Mouse (Mus musculus) gastrocnemius, postnatal 4 days (tissue): ENCODE measurements around the gene Nfkb2. TPM values are rescaled to one million over a fixed set of nuclear protein-coding genes. Genes with fewer than 3 reads are reported as not detected.

ENCODE experiments used
- DNase-seq, 2 experiments: peaks; one replicate each; pipeline ENCODE4 v3.0.0; 2021 to 2022; ENCODE audit warnings: low spot score in 2 of 2, mixed read lengths in 2 of 2
- long read RNA-seq, 2 experiments: library from polyadenylated mRNA; stranded (forward); transcript quantifications; one replicate each; pipeline ENCODE4 v2.0.0; 2021
- total RNA-seq, 2 experiments: library from RNA; stranded (reverse); gene quantifications; 2 replicates each; pipeline ENCODE4 v1.2.3; 2021

Nfkb2 gene
- 10 to 100 TPM; 19.0 to 20.2 TPM for total RNA-seq
- long read RNA-seq, experiment 1, transcript Nfkb2-202 (22 exons, 3,141 nt), result minor isoform, 5 of 30 reads
- long read RNA-seq, experiment 1, transcript Nfkb2-201 (23 exons, 2,979 nt), result major isoform, 16 of 30 reads
- long read RNA-seq, experiment 1, partial matches to known transcripts, result 6 of 30 reads
- long read RNA-seq, experiment 1, other reads (novel, unspliced or antisense), result 2 of 30 reads
- long read RNA-seq, experiment 2, transcript Nfkb2-202 (22 exons, 3,141 nt), result minor isoform, 15 of 49 reads
- long read RNA-seq, experiment 2, transcript Nfkb2-201 (23 exons, 2,979 nt), result major isoform, 21 of 49 reads
- long read RNA-seq, experiment 2, partial matches to known transcripts, result 7 of 49 reads
- long read RNA-seq, experiment 2, other reads (novel, unspliced or antisense), result 6 of 49 reads

DNA sequence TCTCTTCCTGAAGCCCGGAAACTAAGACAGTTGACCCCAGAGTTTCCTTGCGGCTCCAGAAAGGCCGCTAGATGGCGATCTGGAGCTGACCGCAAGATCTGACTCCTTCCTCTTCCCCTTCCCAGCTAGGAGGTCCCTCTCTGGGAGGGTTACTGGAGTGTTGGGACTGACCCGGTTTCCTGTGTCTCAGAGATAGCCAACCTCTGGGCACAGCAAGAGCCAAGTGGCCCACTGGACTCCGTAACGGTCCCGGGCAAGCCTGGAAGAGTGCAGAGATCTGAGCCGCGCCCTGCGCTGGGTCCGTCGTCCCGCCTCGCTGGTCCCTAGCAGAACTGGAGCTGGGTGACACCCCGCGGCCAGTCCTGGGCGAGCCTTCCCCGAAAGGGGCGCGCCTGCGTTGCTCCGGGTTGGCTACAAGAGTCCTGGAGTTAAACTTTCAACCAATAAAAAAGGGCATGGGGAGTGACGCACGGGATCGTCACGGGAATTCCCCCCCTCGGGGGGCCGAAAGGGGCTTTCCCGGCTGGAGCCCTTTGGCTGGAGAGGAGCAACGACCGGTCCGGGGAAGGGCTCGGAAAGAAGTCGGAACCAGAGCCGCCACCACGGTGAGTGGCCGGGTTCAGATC lies at the start of gene Nfkb2:
Nfkb2 (plus strand) TSS at position 105 of the 626 bp plus-strand sequence.
- peak; percentile 87 to 94 for DNase-seq

DNA sequence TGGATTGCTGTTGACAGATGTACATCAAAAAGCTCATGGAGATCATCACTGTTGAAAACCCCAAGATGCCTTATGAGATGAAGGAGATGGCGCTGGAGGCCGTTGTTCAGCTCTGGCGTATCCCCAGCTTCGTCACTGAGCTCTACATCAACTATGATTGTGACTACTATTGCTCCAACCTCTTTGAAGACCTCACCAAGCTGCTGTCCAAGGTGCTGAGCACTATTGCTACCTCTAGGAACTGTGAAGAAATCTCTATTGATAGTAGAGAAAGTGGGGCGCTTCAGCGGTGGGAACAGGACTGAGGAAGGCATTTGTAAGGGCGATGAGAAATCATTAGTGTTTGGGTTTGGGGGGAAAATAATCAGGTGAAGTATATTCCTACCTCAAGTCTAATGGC lies 39.4 kb upstream of the Nfkb2 start:
- no peak for DNase-seq

DNA sequence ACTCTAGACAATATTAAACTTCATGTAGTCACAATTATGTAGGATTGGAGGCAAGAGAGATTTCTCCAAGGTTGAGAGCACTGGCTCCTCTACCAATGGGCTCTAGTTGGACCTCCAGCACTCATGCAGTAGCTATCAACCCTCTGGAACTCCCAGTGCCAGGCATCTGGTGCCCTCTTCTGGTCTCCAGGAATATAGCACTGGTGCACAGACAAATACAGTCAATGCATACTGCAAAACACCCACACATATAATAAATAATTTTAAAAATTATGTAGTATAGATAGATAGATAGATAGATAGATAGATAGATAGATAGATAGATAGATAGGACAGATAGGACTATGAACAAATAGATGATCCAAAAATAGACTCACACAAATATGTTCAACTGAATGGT lies 28.8 kb upstream of the Nfkb2 start:
- no peak for DNase-seq

DNA sequence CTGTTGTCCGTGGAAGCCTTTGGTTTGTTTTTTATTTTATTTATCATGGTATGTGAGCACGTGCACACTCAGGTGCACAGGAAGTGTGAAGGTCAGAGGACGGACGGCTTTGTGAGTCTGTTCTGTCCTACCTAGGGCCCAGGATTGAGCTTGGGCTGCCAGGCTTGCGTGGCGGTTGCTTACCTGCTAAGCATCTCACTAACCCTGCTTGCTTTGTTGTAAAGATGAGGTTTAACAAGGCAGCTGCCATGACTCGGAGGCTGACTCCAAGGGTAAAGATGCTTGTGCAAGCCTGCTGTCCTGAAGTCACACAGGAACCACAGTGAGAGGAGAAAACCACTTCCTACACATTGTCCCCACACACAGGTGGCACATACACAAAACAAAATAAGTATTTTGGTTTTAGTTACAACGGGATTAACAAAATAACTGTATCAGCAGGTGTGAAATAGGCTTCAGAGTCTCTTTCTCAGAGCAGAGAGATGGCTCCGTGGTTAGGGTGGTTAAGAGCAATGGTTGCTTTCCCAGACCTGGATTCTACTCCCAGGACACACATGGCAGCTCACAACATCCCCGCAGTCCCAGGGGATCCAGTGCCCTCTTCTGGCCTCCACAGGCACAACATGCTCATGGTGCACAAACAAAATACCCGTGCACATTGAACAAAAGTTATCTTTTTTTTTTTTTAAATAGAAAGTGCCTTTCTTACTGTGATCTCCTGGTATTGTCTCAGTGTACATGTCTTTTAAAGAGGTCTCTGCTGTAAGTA lies 21.9 kb upstream of the Nfkb2 start:
- no peak for DNase-seq

DNA sequence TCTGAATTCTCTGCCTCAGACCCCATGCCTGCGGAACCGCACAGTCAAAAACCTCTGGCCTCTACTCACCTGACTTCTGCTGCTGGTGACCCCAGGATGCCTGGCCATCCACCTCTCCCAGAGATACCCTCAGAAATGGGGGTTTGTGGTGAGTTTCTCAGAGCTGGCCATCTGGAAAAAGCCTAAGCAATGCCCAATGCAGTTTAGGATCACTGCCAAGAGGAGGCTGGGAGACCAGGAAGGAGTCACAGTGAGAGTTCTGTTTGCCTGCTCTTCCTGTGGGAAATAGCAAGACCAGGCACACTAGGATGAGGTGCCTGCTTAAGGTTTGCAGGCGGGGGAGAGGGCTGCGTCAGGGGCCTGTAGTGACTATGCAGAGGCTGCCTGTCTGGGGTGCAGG lies 19.4 kb upstream of the Nfkb2 start:
- no peak for DNase-seq

DNA sequence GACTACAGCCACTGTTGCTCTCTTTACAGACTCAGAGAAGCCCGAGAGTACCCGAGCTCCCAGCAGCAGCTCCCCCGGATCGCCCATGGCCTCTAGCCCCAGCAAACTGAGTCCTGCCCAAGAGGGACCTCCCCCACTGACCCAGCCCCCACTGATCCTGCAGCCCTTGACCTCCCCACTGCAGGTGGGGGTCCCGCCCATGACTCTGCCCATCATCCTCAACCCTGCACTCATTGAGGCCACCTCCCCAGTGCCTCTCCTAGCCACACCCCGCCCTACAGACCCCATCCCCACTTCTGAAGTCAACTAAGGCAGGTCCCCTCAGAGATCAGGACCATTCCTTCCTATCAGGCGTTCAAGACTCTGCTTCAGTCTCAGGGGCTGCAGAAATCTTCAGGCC lies 18.5 kb upstream of the Nfkb2 start:
- DNase-seq, result peak in 1 of 2 experiments; percentile 13

DNA sequence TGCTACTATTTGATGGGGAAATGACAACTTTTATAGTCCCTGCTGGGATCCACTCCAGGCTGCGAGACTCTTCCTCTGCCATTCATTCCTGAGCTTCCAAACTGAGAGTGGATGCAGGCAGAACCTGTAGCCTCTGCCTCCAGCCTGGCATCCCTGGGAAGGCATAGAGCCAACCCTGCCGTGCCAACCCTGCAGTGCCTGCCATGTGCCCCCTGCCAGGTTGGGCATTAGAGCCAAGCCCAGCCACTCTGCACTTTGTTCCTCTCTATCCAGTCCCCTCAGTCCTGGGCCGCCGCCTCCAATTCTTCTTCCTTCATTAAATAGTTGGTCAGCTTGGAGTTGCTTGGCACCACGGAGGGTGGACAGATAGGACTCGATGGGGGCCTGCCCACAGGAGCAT lies 18.1 kb upstream of the Nfkb2 start:
- peak in 1 of 2 experiments; percentile 17 for DNase-seq

DNA sequence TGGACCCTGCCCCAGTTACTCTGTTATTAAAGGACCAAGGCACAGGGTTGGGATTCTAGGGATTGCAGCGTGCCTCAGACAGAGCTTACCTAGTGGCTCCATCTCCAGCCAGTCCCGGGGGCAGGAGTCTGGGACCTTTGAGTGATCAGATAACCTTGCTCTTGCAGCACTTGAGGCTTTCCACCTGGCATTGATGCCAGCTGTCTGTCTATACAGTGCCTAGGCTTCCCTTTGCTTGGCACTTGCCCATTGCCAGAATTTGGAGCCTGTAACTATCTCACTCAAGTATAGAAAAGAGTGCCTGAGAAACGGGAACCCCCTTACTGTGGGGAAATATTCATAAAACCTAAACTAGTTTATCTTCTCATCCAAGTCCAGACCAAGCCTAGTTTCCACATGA lies 17.2 kb upstream of the Nfkb2 start:
- DNase-seq, result peak in 1 of 2 experiments; percentile 4

DNA sequence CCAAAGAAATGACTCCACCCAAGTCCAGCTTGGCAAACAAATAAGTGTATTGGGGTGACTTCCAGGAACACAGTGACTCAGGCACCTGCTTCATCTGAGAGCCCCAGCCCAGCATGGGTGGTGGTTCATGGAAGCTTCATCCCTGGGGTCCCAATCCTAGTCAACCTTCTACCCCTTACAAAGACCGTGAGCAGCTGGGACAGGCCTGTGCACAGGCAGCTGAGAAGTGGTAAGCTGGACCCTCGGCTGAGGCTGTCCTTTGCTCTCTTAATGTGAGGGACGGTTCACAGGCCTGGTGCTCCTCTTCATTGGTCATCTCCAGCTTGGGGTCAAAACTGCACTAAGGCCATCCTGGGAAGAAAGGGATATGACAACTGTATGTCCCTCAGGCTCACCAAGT lies 16.6 kb upstream of the Nfkb2 start:
- no peak for DNase-seq

DNA sequence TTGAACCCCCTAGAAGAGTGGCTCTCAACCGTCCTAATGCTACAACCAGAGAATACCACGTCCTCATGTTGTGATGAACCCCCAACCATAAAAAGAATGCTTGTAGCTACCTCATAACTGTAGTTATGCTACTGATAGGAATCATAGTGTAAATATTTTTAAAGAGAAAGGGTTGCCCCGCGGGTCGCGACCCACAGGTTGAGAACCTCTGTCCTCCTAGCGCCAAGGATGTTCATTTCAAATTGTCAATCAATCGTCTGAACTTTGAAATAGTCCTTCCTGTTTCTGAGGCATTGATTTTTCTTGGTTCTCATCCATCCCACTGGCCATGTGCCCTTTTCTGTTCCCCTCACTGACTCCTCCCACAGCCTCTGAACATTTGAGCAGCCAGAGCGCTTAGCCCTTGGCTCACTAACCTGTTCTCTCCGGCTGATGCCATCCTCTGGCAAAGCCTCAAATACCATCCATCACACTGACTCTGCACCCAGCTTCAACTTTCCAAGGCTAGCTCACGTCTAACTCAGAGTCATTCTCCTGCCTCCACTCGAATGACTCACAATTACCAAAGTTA lies 13.5 kb upstream of the Nfkb2 start:
- DNase-seq, result no peak

DNA sequence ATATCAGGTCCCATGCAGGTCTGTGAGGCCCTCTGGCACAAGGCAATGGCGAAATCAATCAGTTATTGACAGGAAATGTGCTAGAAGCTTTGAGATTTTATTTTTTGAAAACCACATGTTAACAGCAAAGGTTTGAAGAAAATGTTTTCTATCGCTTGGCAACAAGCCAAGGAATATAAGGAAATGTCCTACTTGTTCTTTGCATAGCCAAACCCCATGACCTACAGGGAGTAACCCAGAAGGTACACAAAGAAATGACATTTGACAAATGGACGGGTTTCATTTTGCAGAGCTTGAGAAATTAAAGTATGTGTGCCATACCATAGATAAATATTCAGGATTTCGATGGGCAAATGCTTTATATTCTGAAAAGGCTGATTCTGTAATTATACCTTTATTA lies 7.2 kb upstream of the Nfkb2 start:
- DNase-seq, result no peak

DNA sequence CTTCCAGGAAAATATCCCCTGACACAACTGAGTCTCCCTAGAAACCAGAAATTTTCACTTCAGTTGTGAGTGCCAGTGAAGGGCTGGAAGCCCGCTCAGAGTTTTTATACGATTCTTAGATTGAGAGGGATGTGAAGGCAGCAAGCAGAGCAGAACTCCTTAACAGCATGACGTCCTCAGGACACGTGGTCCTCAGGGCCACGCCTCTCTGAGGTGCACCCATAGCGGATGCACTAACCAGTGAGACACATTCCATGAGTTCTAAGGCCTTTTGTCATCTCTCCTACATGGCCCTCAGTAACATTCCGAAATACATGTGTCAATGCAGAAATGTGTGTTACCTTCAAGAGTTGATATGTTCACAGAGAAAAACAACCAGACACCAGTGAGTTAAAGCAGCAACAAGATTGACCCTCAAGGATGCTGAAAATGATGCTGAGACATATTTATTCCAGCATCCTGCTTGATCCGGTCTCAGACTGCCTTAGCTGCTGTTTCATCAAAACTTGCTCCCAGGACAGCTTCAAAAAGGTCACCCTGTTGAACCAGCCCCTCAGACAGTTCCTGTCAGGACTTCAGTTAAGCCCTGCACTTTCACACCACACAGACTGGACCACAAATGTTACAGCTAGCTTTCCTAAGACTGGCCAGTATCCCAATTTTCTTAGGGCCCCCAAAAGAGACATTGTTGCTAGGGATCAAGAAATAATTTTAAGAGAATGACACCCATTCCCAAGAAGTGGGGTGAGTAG lies 3.6 kb upstream of the Nfkb2 start:
- no peak for DNase-seq

DNA sequence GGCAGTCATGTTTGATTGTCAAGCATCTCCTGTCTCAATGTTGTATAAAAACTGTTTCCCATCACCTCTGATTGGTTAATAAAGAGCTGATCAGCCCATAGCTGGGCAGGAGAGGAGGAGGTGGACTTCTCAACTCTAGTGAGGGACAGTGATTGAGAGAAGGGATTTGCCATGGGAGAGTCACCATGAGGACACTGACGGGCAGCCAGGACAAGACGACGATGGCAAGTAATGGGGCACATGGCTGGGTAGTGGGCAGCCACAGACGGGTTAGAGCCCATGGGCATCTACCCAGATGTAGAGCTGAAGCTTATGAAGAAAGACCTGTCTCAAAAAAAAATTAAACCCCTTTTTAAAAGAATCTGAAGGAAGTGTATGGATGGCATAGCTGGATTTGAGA lies 1.6 kb upstream of the Nfkb2 start:
- DNase-seq, result peak in 1 of 2 experiments; percentile 4

DNA sequence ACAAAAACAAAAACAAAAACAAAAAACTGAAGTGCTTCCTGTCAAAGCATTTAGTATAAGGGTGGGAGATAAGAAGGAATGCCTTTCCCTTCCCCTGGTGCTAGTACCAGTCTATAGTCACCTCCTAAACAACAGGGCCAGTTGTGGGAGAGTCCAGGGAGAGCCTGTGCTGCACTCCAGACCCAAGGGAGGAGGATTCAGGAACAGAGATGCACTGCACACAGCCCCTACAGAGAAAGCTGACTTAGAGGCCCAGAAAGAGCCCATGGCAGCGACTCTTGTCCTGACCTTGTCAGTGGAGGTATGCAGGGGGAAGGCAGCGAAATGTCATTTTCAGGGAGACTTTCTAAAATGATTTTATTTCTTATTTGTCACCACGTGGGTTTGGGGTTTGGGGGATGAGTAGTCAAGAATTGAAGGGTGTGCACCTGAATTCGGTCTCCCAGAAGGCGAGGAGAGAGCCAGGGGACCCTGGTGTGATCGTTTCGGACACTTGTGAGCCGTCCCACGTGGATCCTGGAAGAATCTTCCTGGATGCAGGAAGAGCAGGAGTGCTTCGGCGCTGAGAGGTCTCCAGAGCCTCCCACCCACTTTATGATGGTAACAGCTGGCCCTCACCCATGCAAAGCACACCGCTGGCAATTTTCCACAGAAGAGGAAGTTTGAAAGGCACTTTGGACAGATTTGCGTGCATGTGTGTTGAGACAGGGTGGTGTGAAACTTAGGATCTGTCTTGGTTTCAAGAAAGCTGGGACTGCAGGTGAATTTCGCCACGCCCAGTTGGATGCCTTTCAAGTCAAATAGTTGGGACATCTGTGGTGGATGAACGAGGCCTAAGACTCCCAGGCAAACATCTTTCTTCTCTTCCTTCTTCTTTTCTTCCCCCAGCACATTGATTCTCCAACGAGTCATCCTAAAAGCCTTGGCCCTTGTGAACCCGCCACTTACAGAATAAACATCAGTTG lies 587 bp upstream of the Nfkb2 start:
- DNase-seq, result peak; percentile 10 to 12

DNA sequence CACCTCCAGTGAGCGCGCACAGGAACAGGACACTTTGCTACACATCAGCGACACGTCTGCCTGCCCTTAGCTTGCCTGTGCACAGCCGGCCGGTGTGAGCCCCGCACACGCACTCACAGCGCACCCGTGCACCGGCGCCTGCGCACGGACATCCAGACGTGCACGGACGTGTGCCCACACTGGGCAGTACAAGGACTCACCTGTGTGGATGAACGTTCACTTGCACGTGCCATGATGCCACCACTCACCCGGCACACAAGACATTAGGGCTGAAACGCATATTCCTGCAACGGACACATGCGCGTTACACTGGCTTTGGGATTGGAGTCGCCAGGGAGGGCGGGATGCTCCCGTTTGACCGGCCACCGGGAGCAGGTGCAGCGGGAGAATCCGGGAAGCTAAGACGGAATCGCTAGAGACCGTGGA lies 801 bp downstream of the Nfkb2 start:
- peak in 1 of 2 experiments; percentile 45 for DNase-seq

DNA sequence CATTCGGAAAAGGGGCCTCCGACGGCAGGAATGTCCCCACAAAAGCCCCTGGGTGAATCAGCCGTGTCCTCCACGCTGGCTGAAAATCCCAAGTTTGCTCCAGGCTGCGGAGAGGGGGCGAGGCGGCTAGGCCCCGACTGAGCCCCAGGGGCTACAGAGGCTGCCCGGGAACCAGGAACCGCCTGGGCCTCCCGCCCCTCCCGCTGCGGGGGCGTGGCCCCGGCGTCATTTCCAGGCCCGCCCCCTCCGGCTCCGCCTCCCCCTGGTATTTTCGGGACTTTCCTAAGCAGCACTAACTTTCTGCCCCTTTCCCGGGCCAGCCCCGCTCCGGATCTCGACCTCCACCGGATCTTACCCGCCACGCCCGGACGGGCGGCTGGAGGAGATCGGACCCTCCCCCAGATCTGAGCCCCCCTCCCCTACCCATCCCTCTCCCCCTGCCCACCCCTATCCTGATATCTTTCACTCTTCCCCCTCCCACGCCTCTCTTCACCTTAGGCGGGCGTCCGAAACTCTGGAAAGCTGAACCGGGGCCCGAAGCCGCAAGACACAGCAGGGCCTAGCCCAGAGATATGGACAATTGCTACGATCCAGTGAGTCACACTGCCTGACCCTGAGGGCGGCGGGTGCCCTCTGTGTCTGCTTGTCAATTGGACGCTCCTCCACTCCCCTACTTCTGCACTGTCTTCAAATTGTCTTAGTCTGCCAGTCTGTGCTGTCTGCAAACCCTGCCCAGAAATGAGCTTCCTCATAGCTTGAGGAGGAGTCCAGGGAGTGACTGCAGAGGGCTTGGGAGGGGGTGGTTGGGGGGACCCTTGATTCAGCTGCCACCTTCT lies 1.5 kb downstream of the Nfkb2 start:
- DNase-seq, result peak; percentile 83 to 87

DNA sequence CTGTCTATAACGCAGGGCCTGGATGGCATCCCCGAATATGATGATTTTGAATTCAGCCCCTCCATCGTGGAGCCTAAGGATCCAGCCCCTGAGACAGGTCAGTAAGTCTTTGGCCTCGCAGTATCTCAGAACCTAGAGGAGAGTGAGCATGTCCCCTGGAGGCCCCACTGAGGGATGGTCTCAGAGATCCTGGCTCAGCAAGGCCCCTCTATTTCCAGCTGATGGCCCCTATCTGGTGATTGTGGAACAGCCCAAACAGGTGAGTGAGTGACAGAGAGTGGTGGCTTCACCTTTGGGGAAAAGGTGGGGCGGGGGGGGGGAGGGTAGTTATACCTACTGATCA lies 2.1 kb downstream of the Nfkb2 start:
- DNase-seq, result peak in 1 of 2 experiments; percentile 8

DNA sequence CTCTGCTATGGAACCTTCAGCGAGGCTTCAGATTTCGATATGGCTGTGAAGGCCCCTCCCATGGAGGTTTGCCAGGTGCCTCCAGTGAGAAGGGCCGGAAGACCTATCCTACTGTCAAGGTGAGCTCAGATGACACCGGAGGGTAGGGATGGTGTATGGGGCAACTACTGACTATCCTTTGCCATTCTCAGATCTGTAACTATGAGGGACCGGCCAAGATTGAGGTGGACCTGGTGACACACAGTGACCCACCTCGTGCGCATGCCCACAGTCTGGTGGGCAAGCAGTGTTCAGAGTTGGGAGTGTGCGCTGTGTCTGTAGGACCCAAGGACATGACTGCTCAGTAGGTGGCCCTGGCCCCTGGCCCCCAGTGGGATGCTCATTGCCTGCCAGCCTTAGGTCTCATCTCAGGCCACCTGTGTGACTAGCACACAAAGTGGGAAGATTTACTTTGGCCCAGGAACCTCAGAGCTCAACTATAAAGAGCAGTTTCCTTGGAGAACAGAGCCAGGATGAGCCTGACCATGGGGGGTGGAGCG lies 2.7 kb downstream of the Nfkb2 start:
- DNase-seq, result peak in 1 of 2 experiments; percentile 14

DNA sequence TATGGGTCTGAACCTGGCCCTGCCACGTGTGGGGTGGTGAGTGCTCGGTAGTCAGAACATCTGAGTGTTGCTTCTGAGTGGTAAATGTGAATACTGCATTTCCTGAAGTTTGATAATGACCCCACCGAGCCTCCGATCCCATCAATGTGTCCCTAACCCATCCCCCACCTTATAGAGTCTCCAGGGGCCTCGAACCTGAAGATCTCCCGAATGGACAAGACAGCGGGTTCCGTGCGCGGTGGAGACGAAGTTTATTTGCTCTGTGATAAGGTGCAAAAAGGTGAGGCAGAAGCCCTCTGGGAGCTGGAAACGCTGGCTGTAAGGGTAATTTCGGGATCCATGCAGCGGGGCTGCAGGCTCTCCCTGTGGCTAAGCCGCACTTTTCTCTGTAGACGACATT lies 3.7 kb downstream of the Nfkb2 start:
- peak in 1 of 2 experiments; percentile 15 for DNase-seq
